Mouse (Mus musculus): ENCODE data around the gene Cnn2. TPM values are rescaled to one million over a fixed set of nuclear protein-coding genes. Genes with fewer than 3 reads are reported as not detected.
"Not testable (repeated sequence)": the region's sequence is repeated elsewhere in the genome, so short reads cannot be mapped to it uniquely, and the experiment has no call there.

Gene Cnn2
- polyA plus RNA-seq, 1 experiment: 4.4 TPM

- Histone ChIP-seq H3K27ac (ENCODE audit: control insufficient read depth, insufficient read depth, low read depth, low read length) (no peak overlapping the region), H3K4me3 (ENCODE audit: control insufficient read depth, low read depth, low read length) (no peak overlapping the region)
Measured at GRCm38 (mm10) chr10:80044087-80044486, 55.7 kb downstream of the Cnn2 start.

GRCm38 (mm10) chr10:80045364-80045763 is 57.0 kb downstream of the Cnn2 start:
- H3K4me3 ChIP-seq (ENCODE audit: control insufficient read depth, low read depth, low read length); H3K4me1 ChIP-seq (ENCODE audit: control insufficient read depth, insufficient read depth, low read length); H3K27me3 ChIP-seq (ENCODE audit: control insufficient read depth, insufficient read depth, low read length); H3K27ac ChIP-seq (ENCODE audit: control insufficient read depth, insufficient read depth, low read depth, low read length); H3K36me3 ChIP-seq (ENCODE audit: control insufficient read depth, insufficient read depth, low read length): not testable (repeated sequence)

More at GRCm38 (mm10) chr10:80044087-80044486, 55.7 kb downstream of the Cnn2 start:
- no peak for TF ChIP-seq POLR2A (IDR thresholded peaks at IDR 0.05; ENCODE audit: control insufficient read depth, low read depth, low read length)
- no peak for TF ChIP-seq CTCF (IDR thresholded peaks at IDR 0.05; ENCODE audit: control insufficient read depth, insufficient read depth, insufficient replicate concordance, low read depth, low read length)
- Histone ChIP-seq H3K27me3 (ENCODE audit: control insufficient read depth, insufficient read depth, low read length) (no peaks in the 10 kb centered on the region), H3K4me1 (ENCODE audit: control insufficient read depth, insufficient read depth, low read length) (no peaks in the 10 kb centered on the region; the same call in 1 of the 2 replicates), H3K36me3 (ENCODE audit: control insufficient read depth, insufficient read depth, low read length) (no peaks in the 10 kb centered on the region)

Other genes starting within 250 kb of the Cnn2 start
- 30.6 and 32.5 TPM in 2 replicates for gene Polrmt, start 242.0 kb upstream of the Cnn2 start, polyA plus RNA-seq (2012; rRNA removed)
- gene Fgf22, start 233.5 kb upstream of the Cnn2 start, polyA plus RNA-seq (2012; rRNA removed): 0.28 and 0.53 TPM in 2 replicates
- gene Rnf126, start 221.6 kb upstream of the Cnn2 start, polyA plus RNA-seq (2012; rRNA removed): 989 and 1,153 TPM in 2 replicates
- 13.8 and 16.1 TPM in 2 replicates for gene Fstl3, start 211.3 kb upstream of the Cnn2 start, polyA plus RNA-seq (2012; rRNA removed)
- gene Prss57, start 197.6 kb upstream of the Cnn2 start, polyA plus RNA-seq (2012; rRNA removed): 0.11 TPM in 1 of 2 replicates, not detected in the other
- gene Palm, start 195.0 kb upstream of the Cnn2 start, polyA plus RNA-seq (2012; rRNA removed): 8.1 and 9.1 TPM in 2 replicates
- gene Misp, start 167.6 kb upstream of the Cnn2 start, polyA plus RNA-seq (2012; rRNA removed): 0.27 and 0.36 TPM in 2 replicates
- 125 and 126 TPM in 2 replicates for gene Ptbp1, start 134.2 kb upstream of the Cnn2 start, polyA plus RNA-seq (2012; rRNA removed)
- gene Prtn3, start 114.1 kb upstream of the Cnn2 start, polyA plus RNA-seq (2012; rRNA removed): 0.72 and 0.90 TPM in 2 replicates
- gene Plppr3, start 114.0 kb upstream of the Cnn2 start, polyA plus RNA-seq (2012; rRNA removed): 1.6 and 2.7 TPM in 2 replicates
- 0.11 and 0.22 TPM in 2 replicates for gene Elane, start 102.3 kb upstream of the Cnn2 start, polyA plus RNA-seq (2012; rRNA removed)
- gene Cfd, start 97.7 kb upstream of the Cnn2 start, polyA plus RNA-seq (2012; rRNA removed): 18.0 and 33.8 TPM in 2 replicates
- 163 and 181 TPM in 2 replicates for gene Med16, start 79.7 kb upstream of the Cnn2 start, polyA plus RNA-seq (2012; rRNA removed)
- gene Gm26602, start 77.7 kb upstream of the Cnn2 start, polyA plus RNA-seq (2012; rRNA removed): not detected in 2 replicates
- gene Kiss1r, start 71.6 kb upstream of the Cnn2 start, polyA plus RNA-seq (2012; rRNA removed): 0.75 and 0.99 TPM in 2 replicates
- gene R3hdm4, start 67.4 kb upstream of the Cnn2 start, polyA plus RNA-seq (2012; rRNA removed): 15.0 and 15.2 TPM in 2 replicates
- 59.5 and 65.0 TPM in 2 replicates for gene Arid3a, start 61.5 kb upstream of the Cnn2 start, polyA plus RNA-seq (2012; rRNA removed)
- 33.9 and 36.5 TPM in 2 replicates for gene Wdr18, start 28.4 kb upstream of the Cnn2 start, polyA plus RNA-seq (2012; rRNA removed)
- 17.4 and 18.9 TPM in 2 replicates for gene Grin3b, start 17.9 kb upstream of the Cnn2 start, polyA plus RNA-seq (2012; rRNA removed)
- gene Tmem259, start 4.3 kb upstream of the Cnn2 start, polyA plus RNA-seq (2012; rRNA removed): 202 and 209 TPM in 2 replicates
- gene Abca7, start 7.9 kb downstream of the Cnn2 start, polyA plus RNA-seq (2012; rRNA removed): 2.2 and 2.3 TPM in 2 replicates
- gene Arhgap45, start 28.1 kb downstream of the Cnn2 start, polyA plus RNA-seq (2012; rRNA removed): 2.1 and 3.4 TPM in 2 replicates
- 104 and 113 TPM in 2 replicates for gene Polr2e, start 51.2 kb downstream of the Cnn2 start, polyA plus RNA-seq (2012; rRNA removed)
- 3,516 and 3,720 TPM in 2 replicates for gene Gpx4, start 58.6 kb downstream of the Cnn2 start, polyA plus RNA-seq (2012; rRNA removed)
- gene Sbno2, start 117.0 kb downstream of the Cnn2 start, polyA plus RNA-seq (2012; rRNA removed): 13.9 and 14.0 TPM in 2 replicates
- gene Stk11, start 127.2 kb downstream of the Cnn2 start, polyA plus RNA-seq (2012; rRNA removed): 215 and 222 TPM in 2 replicates
- gene Atp5d, start 150.0 kb downstream of the Cnn2 start, polyA plus RNA-seq (2012; rRNA removed): 241 and 347 TPM in 2 replicates
- 3.8 and 5.1 TPM in 2 replicates for gene Cbarp, start 152.3 kb downstream of the Cnn2 start, polyA plus RNA-seq (2012; rRNA removed)
- 70.1 and 79.2 TPM in 2 replicates for gene Midn, start 159.7 kb downstream of the Cnn2 start, polyA plus RNA-seq (2012; rRNA removed)
- gene Cirbp, start 177.4 kb downstream of the Cnn2 start, polyA plus RNA-seq (2012; rRNA removed): 105 and 127 TPM in 2 replicates
- gene 1600002K03Rik, start 184.4 kb downstream of the Cnn2 start, polyA plus RNA-seq (2012; rRNA removed): 7.4 and 7.9 TPM in 2 replicates
- gene Efna2, start 190.9 kb downstream of the Cnn2 start, polyA plus RNA-seq (2012; rRNA removed): 1.1 and 1.4 TPM in 2 replicates
- gene Mum1, start 237.8 kb downstream of the Cnn2 start, polyA plus RNA-seq (2012; rRNA removed): 282 and 295 TPM in 2 replicates

Measured in testis, adult 2 months (tissue).